Mouse (Mus musculus) thymus, adult 2 months (tissue): ENCODE results near the gene Il17rd.

Experiments used
- CTCF ChIP-seq: fragments of 200-500 bp; IDR thresholded peaks from 2 replicates; pipeline ENCODE4 v1.5.1; 2012; ENCODE audit warnings: mild to moderate bottlenecking, control low read depth, low read length, moderate library complexity, borderline replicate concordance; ENCODE audit not compliant: control insufficient read depth, poor library complexity, insufficient read depth; ENCODE audit errors: extremely low read depth
- POLR2A ChIP-seq: fragments of 200-500 bp; IDR thresholded peaks from 2 replicates; pipeline ENCODE4 v1.6.1; 2012; ENCODE audit warnings: mild to moderate bottlenecking, low read length, control low read depth, moderate library complexity; ENCODE audit not compliant: control insufficient read depth, poor library complexity, insufficient read depth; ENCODE audit errors: extremely low read depth

DNA sequence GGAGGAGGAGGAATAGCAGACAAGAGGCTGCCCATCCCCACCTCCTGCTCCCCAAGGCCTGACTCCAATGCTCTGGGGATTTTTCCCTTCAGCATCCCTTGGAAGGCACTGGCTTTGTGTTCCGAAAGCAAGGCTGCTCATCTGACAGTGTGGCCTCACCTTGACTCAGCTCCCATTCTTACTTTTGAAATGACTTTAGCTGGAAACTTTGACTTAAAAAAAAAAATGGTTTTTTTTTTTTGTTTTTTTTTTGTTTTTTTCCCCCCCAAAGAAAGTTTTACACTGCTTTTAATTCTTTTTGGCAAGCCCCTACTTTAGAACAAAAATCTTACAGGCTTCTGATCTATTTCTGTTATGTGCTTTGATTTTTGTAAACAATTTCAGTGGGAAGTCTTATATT is 24.6 kb downstream of the Il17rd start:
- TF ChIP-seq POLR2A (no peak), CTCF (no peak)
